Mouse (Mus musculus) intestine, embryonic 15.5 days (tissue): ENCODE data around the gene Bbx. TPM values are rescaled to one million over a fixed set of nuclear protein-coding genes. Genes with fewer than 3 reads are reported as not detected.

Source experiments
- ATAC-seq: fragments of 200-750 bp; cut with Nextera tagmentation; 2 replicates; pipeline ENCODE4 v1.8.0; 2017; ENCODE audit warnings: moderate TSS enrichment, moderate library complexity
- H3K27ac ChIP-seq: fragments of 300-500 bp; sonication (generic); 2 replicates; pipeline ENCODE4 v1.5.1; 2015; ENCODE audit warnings: mild to moderate bottlenecking, inconsistent platforms
- H3K27me3 ChIP-seq: fragments of 300-500 bp; sonication (generic); replicated peaks from 2 replicates; pipeline ENCODE4 v1.6.1; 2015; ENCODE audit warnings: inconsistent platforms
- H3K36me3 ChIP-seq: fragments of 300-500 bp; sonication (generic); 2 replicates; pipeline ENCODE4 v1.6.1; 2015; ENCODE audit warnings: inconsistent platforms
- H3K4me1 ChIP-seq: fragments of 300-500 bp; sonication (generic); replicated peaks from 2 replicates; pipeline ENCODE4 v1.6.1; 2015; ENCODE audit warnings: inconsistent platforms
- H3K4me2 ChIP-seq: fragments of 300-500 bp; sonication (generic); replicated peaks from 2 replicates; pipeline ENCODE4 v1.6.1; 2015; ENCODE audit warnings: mild to moderate bottlenecking, inconsistent platforms
- H3K4me3 ChIP-seq: fragments of 300-500 bp; sonication (generic); replicated peaks from 2 replicates; pipeline ENCODE4 v1.5.1; 2015; ENCODE audit warnings: inconsistent platforms
- H3K9ac ChIP-seq: fragments of 300-500 bp; sonication (generic); 2 replicates; pipeline ENCODE4 v1.6.1; 2015; ENCODE audit warnings: inconsistent platforms
- H3K9me3 ChIP-seq: fragments of 300-500 bp; sonication (generic); 2 replicates; pipeline ENCODE4 v1.6.1; 2016; ENCODE audit warnings: inconsistent platforms
- WGBS: fragments of 180-500 bp; shearing (Covaris S2); methylation state at CpG from one replicate; pipeline ENCODE4 v1.1.7; 2015; 5-methylcytosine and 5-hydroxymethylcytosine counted together
- polyA plus RNA-seq: library from polyadenylated mRNA; unstranded; fragments of >200 nt; fragmentation: Nextera tagmentation; extraction: Ambion mirVana; gene quantifications from 2 replicates; pipeline ENCODE4 v1.2.1, GENCODE M21; 2015

The Bbx gene
- polyA plus RNA-seq, 1 experiment from 2014 or later, result 33.8 TPM

DNA sequence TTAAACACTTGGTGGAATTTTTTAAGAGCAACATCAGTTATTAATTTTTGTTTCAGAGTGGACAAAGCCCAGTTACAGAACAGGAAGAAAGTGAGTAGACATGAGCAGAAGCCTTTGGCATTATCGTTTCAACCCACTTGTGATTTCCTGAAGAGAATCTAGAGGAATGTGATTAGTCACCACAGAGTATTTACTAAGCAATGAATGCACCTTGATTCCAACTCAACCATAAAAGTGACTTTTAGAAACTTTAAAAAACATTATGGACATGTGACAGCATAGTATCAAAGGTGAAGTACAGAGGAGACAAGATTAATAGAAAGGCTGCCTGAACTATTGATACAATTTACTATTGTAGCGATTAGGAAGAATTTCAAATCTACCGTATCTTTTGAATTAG is 183.2 kb downstream of the Bbx start:
- no peaks in the 10 kb centered on the region for H3K4me1 ChIP-seq
- H3K27me3 ChIP-seq, result no peaks in the 10 kb centered on the region
- 76% methylated on average over 3 of the region's 3 CpGs for WGBS
- H3K4me2 ChIP-seq, result no peak overlapping the region
- no peak overlapping the region for H3K4me3 ChIP-seq
- H3K27ac ChIP-seq, result no peak overlapping the region
- H3K9ac ChIP-seq, result no peak overlapping the region
- no peaks in the 10 kb centered on the region for H3K9me3 ChIP-seq
- ATAC-seq, result peak; percentile 45
- H3K36me3 ChIP-seq, result no peaks in the 10 kb centered on the region

- WGBS, result 73% methylated on average over 4 of the region's 4 CpGs
- no peak overlapping the region for H3K9ac ChIP-seq
- no peaks in the 10 kb centered on the region for H3K36me3 ChIP-seq
- ATAC-seq, result no peak
- H3K4me1 ChIP-seq, result no peaks in the 10 kb centered on the region
- no peak overlapping the region for H3K4me3 ChIP-seq
- H3K4me2 ChIP-seq, result no peak overlapping the region
- H3K27me3 ChIP-seq, result no peaks in the 10 kb centered on the region
- no peaks in the 10 kb centered on the region for H3K9me3 ChIP-seq
- no peak overlapping the region for H3K27ac ChIP-seq
Observed at GRCm38 (mm10) chr16:50242444-50242843, 189.7 kb downstream of the Bbx start.

DNA sequence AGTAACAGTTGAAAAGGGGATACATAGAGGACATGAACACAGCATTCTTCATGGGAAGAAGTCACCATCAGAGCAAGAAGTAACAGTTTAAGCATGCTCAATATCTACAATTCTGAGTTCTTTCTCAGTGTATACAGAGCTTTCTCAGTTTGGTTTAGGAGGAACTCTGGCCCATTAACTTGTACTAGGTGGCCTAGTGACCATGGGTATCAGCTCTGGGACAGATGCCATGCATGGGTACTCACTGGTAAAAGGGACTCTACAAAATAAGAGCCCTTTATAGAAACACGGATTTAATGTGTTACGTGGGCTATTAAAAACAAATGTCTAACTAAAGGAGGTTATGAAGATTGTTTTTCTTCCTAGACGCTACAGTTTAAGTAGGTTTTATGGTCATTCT is 190.6 kb downstream of the Bbx start:
- ATAC-seq, result no peak
- Histone ChIP-seq H3K9me3 (no peaks in the 10 kb centered on the region), H3K4me2 (no peak overlapping the region), H3K27ac (no peak overlapping the region), H3K4me1 (no peaks in the 10 kb centered on the region), H3K4me3 (no peak overlapping the region), H3K36me3 (no peaks in the 10 kb centered on the region), H3K27me3 (no peaks in the 10 kb centered on the region), H3K9ac (no peak overlapping the region)
- WGBS, result 88% methylated on average over 3 of the region's 3 CpGs

DNA sequence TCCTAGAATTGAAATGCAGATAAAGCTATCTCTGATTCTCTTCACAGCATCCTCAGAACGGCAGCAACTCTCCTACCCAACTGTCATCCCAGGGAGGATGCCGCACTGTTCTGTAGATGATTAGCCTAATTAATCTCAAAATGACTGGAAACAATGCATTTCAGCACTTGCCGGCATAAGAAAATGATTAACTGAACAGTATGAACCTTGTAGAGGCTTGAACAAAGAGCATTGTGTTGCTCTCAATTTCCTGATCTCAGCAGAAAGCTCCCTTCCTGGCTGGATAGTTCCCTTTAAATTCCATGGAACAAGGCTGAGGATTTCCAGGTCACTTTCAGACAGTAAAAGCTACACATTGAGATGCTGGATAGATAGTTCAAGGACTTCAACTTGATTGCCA is 197.0 kb downstream of the Bbx start:
- H3K9me3 ChIP-seq, result no peaks in the 10 kb centered on the region
- no peaks in the 10 kb centered on the region for H3K36me3 ChIP-seq
- H3K9ac ChIP-seq, result no peak overlapping the region
- ATAC-seq, result no peak
- WGBS, result 61% methylated on average over 3 of the region's 3 CpGs
- no peaks in the 10 kb centered on the region for H3K4me1 ChIP-seq
- no peaks in the 10 kb centered on the region for H3K27me3 ChIP-seq
- no peak overlapping the region for H3K4me3 ChIP-seq
- no peak overlapping the region for H3K27ac ChIP-seq
- H3K4me2 ChIP-seq, result no peak overlapping the region

DNA sequence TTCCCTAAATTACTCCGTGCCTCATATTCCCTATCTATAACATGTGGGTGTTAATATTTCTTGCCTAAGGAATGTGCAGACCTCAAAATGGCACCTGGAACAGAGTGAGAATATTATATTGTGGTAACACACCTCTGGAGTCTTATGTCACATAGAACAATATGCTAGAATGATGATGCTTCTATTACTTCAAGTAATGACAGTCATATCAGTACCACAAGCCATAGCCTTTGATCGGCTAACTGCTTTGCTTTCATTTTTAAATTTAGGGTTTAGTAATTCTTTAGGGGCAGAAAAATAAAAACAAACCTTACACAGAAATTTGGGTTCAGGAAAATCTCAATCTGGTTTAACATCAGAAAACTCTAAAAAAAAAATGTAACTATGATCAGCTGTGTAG is 201.6 kb downstream of the Bbx start:
- no peak for ATAC-seq
- H3K9me3 ChIP-seq, result no peaks in the 10 kb centered on the region
- WGBS, result 96% methylated on average over 2 of the region's 2 CpGs

GRCm38 (mm10) chr16:50228833-50229232 is 203.4 kb downstream of the Bbx start:
- Histone ChIP-seq H3K9me3 (no peaks in the 10 kb centered on the region), H3K36me3 (no peaks in the 10 kb centered on the region), H3K9ac (no peak overlapping the region), H3K4me2 (no peak overlapping the region), H3K27ac (no peak overlapping the region), H3K4me3 (no peak overlapping the region), H3K27me3 (no peaks in the 10 kb centered on the region), H3K4me1 (no peaks in the 10 kb centered on the region)
- ATAC-seq, result no peak
- WGBS, result 91% methylated on average over 1 of the region's 1 CpGs

More for the DNA sequence above, 201.6 kb downstream of the Bbx start:
- H3K4me3 ChIP-seq, result no peak overlapping the region
- no peak overlapping the region for H3K27ac ChIP-seq
- no peaks in the 10 kb centered on the region for H3K4me1 ChIP-seq
- no peaks in the 10 kb centered on the region for H3K27me3 ChIP-seq
- H3K4me2 ChIP-seq, result no peak overlapping the region
- no peak overlapping the region for H3K9ac ChIP-seq
- H3K36me3 ChIP-seq, result no peaks in the 10 kb centered on the region

DNA sequence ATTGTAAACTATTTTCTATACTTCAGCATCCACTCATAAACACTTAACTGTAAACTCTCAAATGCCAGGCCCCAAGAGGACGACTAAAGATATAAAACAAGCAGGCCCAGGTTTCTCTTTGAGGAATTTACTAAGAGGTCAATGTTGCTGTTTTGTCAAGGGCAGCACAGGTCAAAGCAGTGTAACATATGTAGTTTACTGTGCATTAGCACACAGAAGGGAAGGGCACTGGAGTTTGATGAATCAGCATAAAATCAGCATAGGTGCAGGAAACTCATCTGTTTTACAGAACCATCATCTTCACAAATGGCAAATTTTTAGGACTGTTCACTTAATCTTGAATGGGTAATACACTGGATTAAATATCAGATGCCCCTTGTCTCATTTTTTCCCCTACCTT is 205.9 kb downstream of the Bbx start:
- ATAC-seq, result no peak

DNA sequence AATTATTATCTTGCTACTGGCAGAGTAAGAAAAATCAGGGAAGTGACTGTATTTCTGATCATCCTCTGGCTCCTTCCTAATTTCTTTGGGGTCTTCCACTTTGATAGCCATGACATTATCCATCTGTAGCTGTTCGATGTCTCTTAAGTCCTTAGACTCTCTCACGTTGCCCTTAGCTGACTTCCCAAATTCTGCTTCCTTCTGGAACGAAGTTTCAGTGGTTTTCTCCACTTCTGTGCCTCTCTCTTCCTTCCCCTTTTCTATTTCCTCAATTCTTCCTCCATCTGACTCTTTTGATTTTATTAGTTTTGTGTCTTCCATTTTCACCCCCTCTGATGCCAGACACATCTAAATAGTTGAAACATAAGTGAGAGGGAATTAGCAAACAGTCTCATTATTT is 207.2 kb downstream of the Bbx start:
- Histone ChIP-seq H3K27ac (no peak overlapping the region), H3K4me2 (no peak overlapping the region), H3K9me3 (no peaks in the 10 kb centered on the region), H3K4me3 (no peak overlapping the region), H3K36me3 (0 out of 2 replicates have a peak, but pooled peaks cover 2% of the 10 kb centered on the region), H3K27me3 (no peaks in the 10 kb centered on the region), H3K9ac (no peak overlapping the region), H3K4me1 (no peaks in the 10 kb centered on the region)
- ATAC-seq, result no peak
- WGBS, result 86% methylated on average over 3 of the region's 3 CpGs

More for the DNA sequence above, 205.9 kb downstream of the Bbx start:
- no peaks in the 10 kb centered on the region for H3K9me3 ChIP-seq
- no peaks in the 10 kb centered on the region for H3K36me3 ChIP-seq
- no peak overlapping the region for H3K9ac ChIP-seq
- H3K27ac ChIP-seq, result no peak overlapping the region
- H3K4me2 ChIP-seq, result no peak overlapping the region
- no peaks in the 10 kb centered on the region for H3K27me3 ChIP-seq
- no peaks in the 10 kb centered on the region for H3K4me1 ChIP-seq
- H3K4me3 ChIP-seq, result no peak overlapping the region
- WGBS, result 51% methylated on average over 1 of the region's 1 CpGs

DNA sequence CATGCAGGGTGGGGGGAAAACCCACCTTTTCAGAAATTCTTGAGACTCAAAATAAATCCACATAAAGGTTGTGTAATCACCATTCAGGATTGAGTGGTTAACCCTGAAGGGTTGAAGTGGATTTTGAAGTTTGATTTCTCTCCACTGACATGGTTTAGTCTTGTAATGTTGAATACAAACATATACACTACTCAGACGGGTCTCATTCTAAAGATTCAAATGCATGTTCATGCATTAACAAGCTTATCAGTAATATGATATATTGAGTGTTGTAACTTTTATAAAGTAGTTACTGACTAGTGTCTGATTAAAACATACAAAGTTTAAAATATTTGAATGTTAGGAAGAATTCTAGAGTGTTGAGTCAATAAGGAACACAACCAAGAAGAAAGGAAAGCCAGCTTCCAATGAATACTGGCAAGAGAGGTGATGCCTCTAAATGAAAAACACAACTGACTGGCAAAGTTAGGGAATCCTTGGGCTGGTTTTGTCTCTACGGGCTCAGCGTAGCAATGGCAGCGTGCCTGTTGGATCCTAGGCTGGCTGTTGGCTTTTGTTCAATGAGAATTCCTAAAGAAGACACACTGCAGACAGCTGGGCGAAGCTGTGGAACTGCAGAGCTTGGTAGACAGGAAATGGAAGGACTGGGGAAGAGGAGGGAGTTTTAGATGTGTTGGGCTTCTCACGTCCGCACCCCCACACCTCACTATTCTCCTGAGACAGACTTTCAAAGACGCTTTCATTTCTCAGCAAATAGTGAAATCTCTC is 211.3 kb downstream of the Bbx start:
- 64% methylated on average over 8 of the region's 8 CpGs for WGBS
- no peak overlapping the region for H3K4me3 ChIP-seq
- no peaks in the 10 kb centered on the region for H3K9me3 ChIP-seq
- H3K9ac ChIP-seq, result no peak overlapping the region
- no peak for ATAC-seq
- H3K27ac ChIP-seq, result no peak overlapping the region
- H3K4me1 ChIP-seq, result no peaks in the 10 kb centered on the region
- H3K36me3 ChIP-seq, result 0 out of 2 replicates have a peak, but pooled peaks cover 2% of the 10 kb centered on the region
- H3K27me3 ChIP-seq, result no peaks in the 10 kb centered on the region
- H3K4me2 ChIP-seq, result no peak overlapping the region

GRCm38 (mm10) chr16:50217084-50217483 is 215.1 kb downstream of the Bbx start:
- no peaks in the 10 kb centered on the region for H3K27me3 ChIP-seq
- H3K4me2 ChIP-seq, result no peak overlapping the region
- H3K4me1 ChIP-seq, result no peaks in the 10 kb centered on the region
- H3K4me3 ChIP-seq, result no peak overlapping the region
- H3K9ac ChIP-seq, result no peak overlapping the region
- H3K36me3 ChIP-seq, result 0 out of 2 replicates have a peak, but pooled peaks cover 2% of the 10 kb centered on the region
- H3K27ac ChIP-seq, result no peak overlapping the region
- no peak for ATAC-seq
- no peaks in the 10 kb centered on the region for H3K9me3 ChIP-seq

DNA sequence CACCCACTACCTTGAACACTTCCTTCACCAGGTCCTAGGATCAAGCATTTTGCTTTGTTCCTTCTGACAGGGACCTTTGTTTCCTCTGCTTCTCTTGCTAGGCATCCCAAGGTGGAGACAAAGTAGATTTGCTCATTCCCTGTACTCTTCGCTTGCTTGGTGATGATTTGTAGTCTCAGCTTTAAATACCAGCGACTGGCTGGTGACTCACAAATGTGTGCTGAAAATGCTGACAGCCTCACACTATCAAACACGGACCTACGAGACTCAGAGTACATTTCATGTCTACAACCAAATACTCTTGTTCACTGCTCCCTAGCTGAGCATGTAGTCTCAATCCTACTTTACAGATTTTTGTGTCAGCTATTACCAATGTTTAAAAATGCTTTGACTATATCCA is 220.5 kb downstream of the Bbx start:
- no peak for ATAC-seq
- H3K27ac ChIP-seq, result no peak overlapping the region
- H3K27me3 ChIP-seq, result no peaks in the 10 kb centered on the region
- H3K4me3 ChIP-seq, result no peak overlapping the region
- no peaks in the 10 kb centered on the region for H3K9me3 ChIP-seq
- 89% methylated on average over 4 of the region's 4 CpGs for WGBS
- no peak overlapping the region for H3K4me2 ChIP-seq
- no peaks in the 10 kb centered on the region; the same call in 1 of the 2 replicates for H3K36me3 ChIP-seq
- no peak overlapping the region for H3K9ac ChIP-seq
- no peaks in the 10 kb centered on the region for H3K4me1 ChIP-seq

- Histone ChIP-seq H3K4me1 (no peaks in the 10 kb centered on the region), H3K27ac (no peak overlapping the region), H3K9ac (no peak overlapping the region), H3K4me2 (no peak overlapping the region), H3K9me3 (no peaks in the 10 kb centered on the region), H3K4me3 (no peak overlapping the region), H3K27me3 (no peaks in the 10 kb centered on the region), H3K36me3 (no peaks in the 10 kb centered on the region; the same call in 1 of the 2 replicates)
- no peak for ATAC-seq
- 84% methylated on average over 6 of the region's 6 CpGs for WGBS
Observed at GRCm38 (mm10) chr16:50211231-50211630, 221.0 kb downstream of the Bbx start.

DNA sequence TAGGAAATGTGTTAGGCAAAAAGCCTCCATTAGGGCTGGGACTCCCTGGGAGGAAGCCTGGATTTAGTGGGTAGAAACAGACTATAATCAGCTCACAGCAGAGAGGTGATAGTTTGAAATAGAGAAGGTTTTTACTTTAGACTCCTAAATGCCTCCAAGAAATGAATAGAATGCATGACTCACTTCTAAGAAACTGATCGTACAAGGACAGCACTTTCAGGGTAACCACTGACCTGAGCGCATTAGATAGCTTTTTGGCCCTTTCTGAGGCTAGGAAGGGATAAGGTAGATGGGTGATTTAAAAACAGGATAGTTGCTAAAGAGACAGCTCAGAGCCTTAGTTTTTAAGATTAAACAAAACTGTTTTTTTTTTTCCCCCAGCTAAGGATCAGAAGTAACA is 221.4 kb downstream of the Bbx start:
- H3K4me1 ChIP-seq, result no peaks in the 10 kb centered on the region
- WGBS, result 87% methylated on average over 2 of the region's 2 CpGs
- no peak overlapping the region for H3K9ac ChIP-seq
- H3K27ac ChIP-seq, result no peak overlapping the region
- no peaks in the 10 kb centered on the region; the same call in 1 of the 2 replicates for H3K36me3 ChIP-seq
- no peaks in the 10 kb centered on the region for H3K27me3 ChIP-seq
- ATAC-seq, result no peak
- H3K4me2 ChIP-seq, result no peak overlapping the region
- H3K9me3 ChIP-seq, result no peaks in the 10 kb centered on the region
- H3K4me3 ChIP-seq, result no peak overlapping the region
